Mouse (Mus musculus) intestine, embryonic 15.5 days (tissue): ENCODE data around the gene Mllt3. TPM values are rescaled to one million over a fixed set of nuclear protein-coding genes. Genes with fewer than 3 reads are reported as not detected.

Experiments used
- ATAC-seq: fragments of 200-750 bp; cut with Nextera tagmentation; 2 replicates; pipeline ENCODE4 v1.8.0; 2017; ENCODE audit warnings: moderate TSS enrichment, moderate library complexity
- H3K27ac ChIP-seq: fragments of 300-500 bp; sonication (generic); 2 replicates; pipeline ENCODE4 v1.5.1; 2015; ENCODE audit warnings: mild to moderate bottlenecking, inconsistent platforms
- H3K27me3 ChIP-seq: fragments of 300-500 bp; sonication (generic); replicated peaks from 2 replicates; pipeline ENCODE4 v1.6.1; 2015; ENCODE audit warnings: inconsistent platforms
- H3K36me3 ChIP-seq: fragments of 300-500 bp; sonication (generic); 2 replicates; pipeline ENCODE4 v1.6.1; 2015; ENCODE audit warnings: inconsistent platforms
- H3K4me1 ChIP-seq: fragments of 300-500 bp; sonication (generic); replicated peaks from 2 replicates; pipeline ENCODE4 v1.6.1; 2015; ENCODE audit warnings: inconsistent platforms
- H3K4me2 ChIP-seq: fragments of 300-500 bp; sonication (generic); replicated peaks from 2 replicates; pipeline ENCODE4 v1.6.1; 2015; ENCODE audit warnings: mild to moderate bottlenecking, inconsistent platforms
- H3K4me3 ChIP-seq: fragments of 300-500 bp; sonication (generic); replicated peaks from 2 replicates; pipeline ENCODE4 v1.5.1; 2015; ENCODE audit warnings: inconsistent platforms
- H3K9ac ChIP-seq: fragments of 300-500 bp; sonication (generic); 2 replicates; pipeline ENCODE4 v1.6.1; 2015; ENCODE audit warnings: inconsistent platforms
- H3K9me3 ChIP-seq: fragments of 300-500 bp; sonication (generic); 2 replicates; pipeline ENCODE4 v1.6.1; 2016; ENCODE audit warnings: inconsistent platforms
- WGBS: fragments of 180-500 bp; shearing (Covaris S2); methylation state at CpG from one replicate; pipeline ENCODE4 v1.1.7; 2015; 5-methylcytosine and 5-hydroxymethylcytosine counted together
- polyA plus RNA-seq: library from polyadenylated mRNA; unstranded; fragments of >200 nt; fragmentation: Nextera tagmentation; extraction: Ambion mirVana; gene quantifications from 2 replicates; pipeline ENCODE4 v1.2.1, GENCODE M21; 2015

The Mllt3 gene
- polyA plus RNA-seq, 1 experiment from 2014 or later, result 38.4 TPM

DNA sequence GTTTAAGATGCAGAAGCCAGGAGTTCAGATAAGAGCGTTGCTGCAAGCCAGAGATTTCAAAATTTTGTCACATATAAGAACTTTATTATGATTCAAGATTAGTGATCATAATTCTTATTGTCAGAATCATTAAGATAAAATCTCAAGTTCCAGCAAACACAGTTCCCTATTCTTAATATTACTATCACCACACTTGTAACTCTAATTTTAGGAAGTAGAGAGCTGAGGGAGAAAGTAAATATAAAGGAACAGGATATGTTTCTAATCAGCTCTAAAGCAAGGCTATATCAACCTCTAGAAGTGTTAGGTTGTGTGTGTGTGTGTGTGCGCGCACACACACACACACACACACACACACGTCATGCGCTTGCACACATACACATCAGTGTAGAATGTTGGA is 170.0 kb downstream of the Mllt3 start:
- Histone ChIP-seq H3K4me1 (peaks cover 11% of the 10 kb centered on the region), H3K4me2 (no peak overlapping the region), H3K9ac (no peak overlapping the region), H3K36me3 (no peaks in the 10 kb centered on the region), H3K27me3 (no peaks in the 10 kb centered on the region), H3K27ac (no peak overlapping the region), H3K4me3 (no peak overlapping the region), H3K9me3 (no peaks in the 10 kb centered on the region)
- WGBS, result 93% methylated on average over 5 of the region's 5 CpGs
- no peak for ATAC-seq

DNA sequence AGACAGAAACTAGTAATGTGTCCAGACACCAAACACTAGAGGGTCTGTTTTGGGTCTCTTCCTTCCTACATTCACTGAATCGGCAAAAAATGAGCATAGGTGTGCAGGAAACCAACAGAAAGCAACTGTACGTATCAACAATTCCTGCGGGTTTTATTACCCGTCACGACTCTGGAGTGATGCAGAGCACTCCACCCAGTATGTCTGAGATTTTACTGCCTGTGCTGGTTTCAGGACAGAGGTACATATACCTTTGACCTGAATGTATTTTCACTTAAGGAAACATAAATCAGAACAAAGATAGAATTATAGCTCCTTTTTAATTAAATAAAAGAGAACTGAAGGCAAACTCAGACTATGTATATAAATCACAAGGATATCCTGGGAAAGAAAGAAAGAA is 172.4 kb downstream of the Mllt3 start:
- 48% methylated on average over 5 of the region's 5 CpGs for WGBS
- peak; percentile 89 for ATAC-seq
- no peaks in the 10 kb centered on the region for H3K27me3 ChIP-seq
- H3K9me3 ChIP-seq, result no peaks in the 10 kb centered on the region
- H3K4me1 ChIP-seq, result peaks cover 6% of the 10 kb centered on the region; the same call in 1 of the 2 replicates
- no peak overlapping the region for H3K4me2 ChIP-seq
- no peaks in the 10 kb centered on the region for H3K36me3 ChIP-seq
- no peak overlapping the region for H3K9ac ChIP-seq
- no peak overlapping the region for H3K27ac ChIP-seq
- no peak overlapping the region for H3K4me3 ChIP-seq

DNA sequence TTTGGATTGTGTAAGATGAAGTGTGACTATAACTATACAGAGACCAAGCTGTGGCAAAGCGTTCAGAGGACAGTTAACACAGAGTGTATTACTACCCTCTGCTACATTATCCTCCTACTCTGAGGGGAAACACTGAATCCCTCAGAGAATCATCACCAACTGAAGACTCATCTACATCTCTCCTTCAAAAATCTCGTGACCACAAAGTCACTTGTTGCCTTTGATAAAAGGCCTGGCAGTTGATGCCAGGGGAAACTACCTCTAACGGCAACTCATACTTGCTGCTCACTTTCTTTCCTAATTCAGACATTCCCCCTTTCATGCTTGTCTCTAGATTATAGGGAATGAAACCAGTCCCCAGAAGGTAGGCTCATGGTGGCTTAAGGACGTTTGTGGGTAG is 174.0 kb downstream of the Mllt3 start:
- H3K36me3 ChIP-seq, result no peaks in the 10 kb centered on the region
- H3K4me1 ChIP-seq, result no peaks in the 10 kb centered on the region; the same call in 1 of the 2 replicates
- no peak for ATAC-seq
- no peaks in the 10 kb centered on the region for H3K9me3 ChIP-seq
- no peaks in the 10 kb centered on the region for H3K27me3 ChIP-seq
- no peak overlapping the region for H3K4me3 ChIP-seq
- no peak overlapping the region for H3K4me2 ChIP-seq
- no peak overlapping the region for H3K27ac ChIP-seq
- no peak overlapping the region for H3K9ac ChIP-seq
- WGBS, result 78% methylated on average over 4 of the region's 4 CpGs

DNA sequence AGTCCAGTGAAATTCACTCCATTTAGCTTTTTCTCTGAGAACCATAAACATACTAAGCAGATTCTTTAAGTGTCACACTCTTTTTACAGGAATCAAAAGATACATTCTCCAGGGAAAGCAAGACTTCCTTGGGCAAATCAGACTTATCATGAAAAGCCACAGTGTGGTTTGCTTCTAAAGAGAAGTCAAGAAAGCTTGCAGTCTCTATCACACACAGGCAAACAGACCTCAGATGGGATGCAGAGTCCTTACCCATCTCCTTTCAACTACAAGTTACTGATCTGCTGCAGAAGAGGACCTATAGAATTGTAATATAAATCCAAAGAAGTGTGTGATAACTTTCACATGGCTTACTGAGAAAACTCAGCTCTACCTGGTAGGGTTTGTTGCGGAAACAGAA is 175.2 kb downstream of the Mllt3 start:
- no peaks in the 10 kb centered on the region for H3K27me3 ChIP-seq
- H3K4me1 ChIP-seq, result no peaks in the 10 kb centered on the region; the same call in 1 of the 2 replicates
- H3K9ac ChIP-seq, result no peak overlapping the region
- 100% methylated on average over 1 of the region's 1 CpGs for WGBS
- H3K9me3 ChIP-seq, result no peaks in the 10 kb centered on the region
- no peak overlapping the region for H3K4me2 ChIP-seq
- no peak overlapping the region for H3K27ac ChIP-seq
- no peak for ATAC-seq
- H3K4me3 ChIP-seq, result no peak overlapping the region
- no peaks in the 10 kb centered on the region for H3K36me3 ChIP-seq

DNA sequence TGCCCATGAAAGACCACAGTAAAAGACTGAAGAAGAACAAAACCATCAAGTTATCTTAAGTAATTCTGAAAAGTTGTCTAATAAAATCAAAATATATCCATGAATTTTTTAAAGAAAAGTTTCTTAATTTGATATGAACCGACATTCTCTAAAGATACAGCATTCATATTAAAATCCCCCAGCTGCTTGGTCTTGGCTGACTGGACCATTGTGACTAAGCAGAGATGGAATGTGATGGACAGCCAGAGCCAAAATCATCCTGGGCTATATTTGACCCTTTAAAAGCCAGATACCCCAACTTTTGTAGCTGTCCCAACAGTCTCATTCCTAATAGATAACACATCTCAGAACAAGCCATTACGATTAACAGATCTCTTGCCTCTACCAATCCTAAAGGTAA is 180.7 kb downstream of the Mllt3 start:
- no peak overlapping the region for H3K27ac ChIP-seq
- no peaks in the 10 kb centered on the region for H3K27me3 ChIP-seq
- H3K4me3 ChIP-seq, result no peak overlapping the region
- no peak for ATAC-seq
- H3K4me2 ChIP-seq, result no peak overlapping the region
- H3K4me1 ChIP-seq, result no peaks in the 10 kb centered on the region
- 79% methylated on average over 2 of the region's 2 CpGs for WGBS
- H3K36me3 ChIP-seq, result no peaks in the 10 kb centered on the region
- H3K9ac ChIP-seq, result no peak overlapping the region
- no peaks in the 10 kb centered on the region for H3K9me3 ChIP-seq

DNA sequence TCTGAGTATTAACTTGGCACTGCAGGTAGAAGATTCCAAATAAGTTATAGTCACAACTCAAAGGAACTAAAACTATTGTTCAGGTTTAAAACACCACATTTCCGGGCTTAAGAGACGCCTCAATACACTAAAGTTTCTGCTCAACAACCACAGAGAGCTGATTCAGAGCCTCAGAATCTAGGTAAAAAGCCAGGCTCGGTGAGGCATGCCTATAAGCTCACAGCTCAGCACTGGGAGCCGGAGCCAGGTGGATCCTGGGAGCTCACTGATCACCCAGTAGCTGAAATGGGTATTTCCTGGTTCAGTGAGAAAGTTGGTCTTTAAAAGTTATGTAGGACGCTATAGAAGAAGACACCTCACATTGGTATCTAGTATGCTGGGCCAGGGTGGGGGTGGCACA is 183.1 kb downstream of the Mllt3 start:
- Histone ChIP-seq H3K9me3 (no peaks in the 10 kb centered on the region), H3K36me3 (no peaks in the 10 kb centered on the region), H3K27me3 (no peaks in the 10 kb centered on the region), H3K4me2 (no peak overlapping the region), H3K4me1 (no peaks in the 10 kb centered on the region), H3K27ac (no peak overlapping the region), H3K9ac (no peak overlapping the region), H3K4me3 (no peak overlapping the region)
- ATAC-seq, result no peak
- 91% methylated on average over 5 of the region's 5 CpGs for WGBS

DNA sequence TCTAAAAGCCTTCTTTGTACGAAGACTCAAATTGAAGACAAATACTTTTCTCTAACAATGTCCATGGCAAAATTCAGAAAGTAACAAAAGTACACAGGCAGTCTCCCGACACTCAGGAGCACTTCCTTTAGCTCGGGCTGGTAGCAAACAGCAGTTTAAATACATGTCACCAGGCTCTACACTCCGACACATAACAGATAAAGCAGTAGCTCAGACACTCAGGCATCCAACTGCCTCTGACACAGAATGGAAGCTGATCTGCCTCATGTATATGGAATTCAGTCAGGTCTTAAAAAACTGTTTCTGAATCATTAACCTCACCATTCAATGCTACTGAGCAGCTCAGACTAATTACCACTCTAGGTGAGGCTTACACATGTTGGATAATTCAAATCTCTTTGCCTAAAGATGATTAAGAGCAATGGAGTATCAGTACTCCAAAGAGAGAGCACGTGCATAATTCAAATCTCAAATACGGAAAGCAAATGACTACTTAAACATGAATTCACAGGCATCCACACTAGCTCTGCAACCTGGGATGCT is 188.4 kb downstream of the Mllt3 start:
- 70% methylated on average over 6 of the region's 6 CpGs for WGBS
- ATAC-seq, result no peak

DNA sequence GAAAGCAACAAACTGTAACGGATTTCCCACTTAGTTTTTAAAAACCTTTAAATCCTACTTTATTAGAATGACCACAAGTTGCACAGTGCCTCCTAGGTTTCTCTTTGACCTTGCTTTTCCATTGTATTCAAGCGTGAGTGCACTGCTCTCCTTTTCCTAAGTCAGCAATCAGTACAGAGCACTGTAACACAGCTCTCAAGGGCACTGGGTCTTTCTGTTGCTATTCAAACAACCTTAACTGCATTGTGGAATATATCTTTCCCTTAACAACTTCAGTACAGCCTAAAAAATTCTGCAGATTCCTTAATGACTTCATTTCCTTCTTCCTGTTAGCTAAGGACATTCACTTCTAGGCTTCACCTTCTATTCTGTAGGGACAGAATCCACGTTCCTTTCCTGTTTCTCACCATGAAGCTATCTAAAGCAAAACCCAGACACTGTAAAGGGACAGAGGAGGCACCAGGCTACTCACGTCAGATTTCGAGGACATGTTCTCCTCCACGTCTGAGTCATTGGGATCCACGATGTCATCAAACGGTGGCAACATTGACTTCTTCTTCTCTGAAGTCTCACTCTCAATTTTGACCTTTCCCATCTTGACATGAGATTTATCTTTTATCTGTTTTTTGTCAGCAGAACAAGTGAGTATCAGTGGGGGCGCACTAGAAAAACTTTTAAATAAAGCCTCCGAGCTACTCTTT is 192.8 kb downstream of the Mllt3 start:
- Histone ChIP-seq H3K4me2 (no peak overlapping the region), H3K27me3 (no peaks in the 10 kb centered on the region), H3K4me3 (no peak overlapping the region), H3K36me3 (no peaks in the 10 kb centered on the region), H3K9me3 (no peaks in the 10 kb centered on the region), H3K27ac (no peak overlapping the region), H3K9ac (no peak overlapping the region), H3K4me1 (no peaks in the 10 kb centered on the region)
- 78% methylated on average over 10 of the region's 10 CpGs for WGBS
- no peak for ATAC-seq

More for the DNA sequence above, 188.4 kb downstream of the Mllt3 start:
- Histone ChIP-seq H3K9me3 (no peaks in the 10 kb centered on the region), H3K4me2 (no peak overlapping the region), H3K27ac (no peak overlapping the region), H3K36me3 (no peaks in the 10 kb centered on the region), H3K9ac (no peak overlapping the region), H3K27me3 (no peaks in the 10 kb centered on the region), H3K4me1 (no peaks in the 10 kb centered on the region), H3K4me3 (no peak overlapping the region)

DNA sequence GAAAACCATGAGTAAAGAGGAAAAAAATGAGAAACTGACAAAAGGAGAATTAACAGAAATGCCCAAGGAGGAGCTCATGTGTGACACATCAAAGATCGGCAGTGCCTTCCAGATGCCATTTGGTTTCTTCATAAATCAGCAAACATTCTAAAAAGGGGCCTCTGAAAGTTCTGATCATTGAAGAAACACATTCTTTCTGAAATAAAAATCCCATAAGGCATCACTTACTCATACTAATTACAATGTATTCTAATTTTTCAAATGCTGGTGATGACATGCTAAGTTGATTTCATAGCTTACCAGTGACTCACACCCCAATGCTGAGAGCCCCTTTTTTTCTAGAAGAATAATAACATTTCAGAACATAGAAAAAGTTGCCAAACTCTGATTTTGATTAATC is 194.4 kb downstream of the Mllt3 start:
- H3K4me2 ChIP-seq, result no peak overlapping the region
- H3K36me3 ChIP-seq, result no peaks in the 10 kb centered on the region
- no peak overlapping the region for H3K4me3 ChIP-seq
- WGBS, result 93% methylated on average over 1 of the region's 1 CpGs
- H3K9me3 ChIP-seq, result no peaks in the 10 kb centered on the region
- H3K27ac ChIP-seq, result no peak overlapping the region
- no peak for ATAC-seq
- H3K4me1 ChIP-seq, result peaks cover 3% of the 10 kb centered on the region; the same call in 1 of the 2 replicates
- no peaks in the 10 kb centered on the region for H3K27me3 ChIP-seq
- H3K9ac ChIP-seq, result no peak overlapping the region

DNA sequence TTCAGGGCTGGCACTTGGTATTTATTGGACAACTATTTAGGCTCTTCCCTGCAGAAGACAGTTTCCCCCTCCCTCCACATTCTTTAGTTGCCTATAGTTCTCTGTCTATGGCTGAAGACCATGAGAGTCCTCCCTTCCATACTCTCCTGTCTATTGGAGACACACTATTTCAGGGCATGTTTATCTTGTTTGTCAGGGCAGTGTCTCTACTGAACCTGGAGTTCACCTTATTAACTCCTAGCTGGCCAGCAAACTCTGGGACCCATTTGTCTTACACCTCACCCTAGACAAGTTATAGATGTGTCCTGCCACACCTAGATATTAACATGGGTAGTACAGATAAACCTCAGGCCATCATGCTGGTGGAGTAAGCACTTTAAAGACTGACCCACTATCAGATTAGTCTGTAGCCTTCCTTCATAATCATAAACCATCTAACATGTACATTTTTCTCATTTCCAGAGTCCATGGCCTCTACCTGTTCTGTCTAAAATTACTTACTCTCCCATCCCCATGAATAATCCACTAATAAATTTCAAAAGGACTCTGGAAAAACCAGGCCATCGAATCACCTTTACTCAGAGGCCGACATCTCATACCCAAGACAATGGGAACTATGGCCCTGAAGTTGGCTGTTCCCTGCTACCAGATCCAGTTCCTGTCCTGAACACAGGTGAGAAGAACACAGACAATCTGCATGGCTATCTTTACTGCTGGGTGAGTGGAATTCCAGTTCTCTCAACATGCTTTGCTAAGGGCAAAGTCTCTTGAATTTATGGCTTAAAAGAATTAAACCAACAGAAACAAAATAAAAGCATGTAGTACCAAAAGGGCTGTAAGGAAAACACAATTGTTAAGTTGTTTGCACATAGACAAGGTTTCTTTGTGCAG is 195.4 kb downstream of the Mllt3 start:
- whole genome bisulfite sequencing, result 85% methylated on average over 2 of the region's 2 CpGs
- H3K27me3 ChIP-seq, result no peaks in the 10 kb centered on the region
- H3K36me3 ChIP-seq, result no peaks in the 10 kb centered on the region
- H3K9ac ChIP-seq, result no peak overlapping the region
- H3K9me3 ChIP-seq, result no peaks in the 10 kb centered on the region
- no peak overlapping the region for H3K4me3 ChIP-seq
- H3K4me1 ChIP-seq, result peaks cover 3% of the 10 kb centered on the region; the same call in 1 of the 2 replicates
- no peak overlapping the region for H3K27ac ChIP-seq
- ATAC-seq, result peak; percentile 71
- H3K4me2 ChIP-seq, result no peak overlapping the region

DNA sequence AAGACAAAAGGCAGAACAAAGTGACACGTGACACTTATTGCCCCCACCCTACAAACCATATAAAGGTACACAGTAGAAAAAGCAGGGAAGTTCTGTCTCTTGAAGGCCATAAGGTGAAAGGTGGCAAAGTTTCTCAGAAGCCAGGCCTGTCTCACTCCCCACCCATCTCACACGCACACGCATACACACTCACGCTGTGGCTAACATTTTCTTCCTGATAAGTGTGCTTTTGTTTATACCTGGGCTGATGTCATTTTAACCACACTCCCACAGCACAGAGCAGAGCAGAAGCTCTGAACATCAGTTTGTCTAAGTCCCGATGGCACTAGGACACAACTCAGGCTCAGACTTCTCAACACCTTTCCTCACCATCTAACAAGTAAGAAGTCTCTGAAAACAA is 196.9 kb downstream of the Mllt3 start:
- no peak overlapping the region for H3K4me2 ChIP-seq
- ATAC-seq, result no peak
- no peaks in the 10 kb centered on the region for H3K9me3 ChIP-seq
- H3K36me3 ChIP-seq, result no peaks in the 10 kb centered on the region
- WGBS, result 65% methylated on average over 5 of the region's 5 CpGs
- H3K9ac ChIP-seq, result no peak overlapping the region
- H3K4me1 ChIP-seq, result peaks cover 3% of the 10 kb centered on the region; the same call in 1 of the 2 replicates
- no peaks in the 10 kb centered on the region for H3K27me3 ChIP-seq
- no peak overlapping the region for H3K4me3 ChIP-seq
- H3K27ac ChIP-seq, result no peak overlapping the region

DNA sequence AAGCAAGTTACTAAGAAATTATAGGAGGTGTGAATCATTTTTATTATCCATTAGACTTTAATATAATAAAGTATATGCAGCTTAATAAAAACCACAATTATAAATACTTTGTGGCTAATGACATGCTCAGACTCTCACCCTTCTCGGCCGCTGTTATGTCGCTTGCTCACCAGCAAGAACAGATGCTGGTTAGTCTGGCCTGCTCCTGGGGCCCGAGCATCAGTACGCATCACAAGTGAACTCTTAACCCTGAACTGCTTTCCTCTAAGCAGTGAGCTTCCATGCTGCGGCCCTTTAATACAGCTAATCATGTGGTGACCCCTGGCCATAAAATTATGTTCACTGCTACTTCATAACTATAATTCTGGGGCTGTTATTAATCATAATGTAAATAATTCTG is 198.0 kb downstream of the Mllt3 start:
- Histone ChIP-seq H3K4me3 (no peak overlapping the region), H3K9me3 (no peaks in the 10 kb centered on the region), H3K9ac (no peak overlapping the region), H3K4me1 (peaks cover 3% of the 10 kb centered on the region; the same call in 1 of the 2 replicates), H3K4me2 (no peak overlapping the region), H3K36me3 (no peaks in the 10 kb centered on the region), H3K27me3 (no peaks in the 10 kb centered on the region), H3K27ac (no peak overlapping the region)
- ATAC-seq, result no peak
- WGBS, result 57% methylated on average over 6 of the region's 6 CpGs
